31 mouse cellular contexts compared by ENCODE assay signal in genomic region chr12:100594700-100595099, GRCm38 (mm10).
A peak's percentile ranks its signal among the peaks of the same experiment; 100 is the strongest.
DNase-seq lines count a peak whose midpoint lies in the region; ATAC-seq and TF ChIP-seq lines count a peak whose summit lies in the region.
"Had no signal": no experiment of that assay in that cellular context is flagged by ENCODE, and none has a peak within 500 bp of the region (broad histone marks: within the 10 kb centered on the region; RNA-seq: fewer than 3 reads in every experiment).

No protein-coding gene starts in this region.

- WGBS in liver, embryonic 11.5 days: 40% methylated on average over 3 of the region's 3 CpGs
- WGBS in liver, embryonic 13.5 days (ENCODE audit: insufficient replicate concordance): 17% methylated on average over 3 of the region's 3 CpGs
- WGBS in liver, embryonic 16.5 days (ENCODE audit: insufficient replicate concordance): 20% methylated on average over 3 of the region's 3 CpGs
- 58% methylated on average over 3 of the region's 3 CpGs for WGBS in stomach, postnatal 0 days

- H3K36me3 ChIP-seq in liver, embryonic 11.5 days (ENCODE audit: control insufficient read depth, insufficient read depth, low read length): no peaks in the 10 kb centered on the region
- no peaks in the 10 kb centered on the region for H3K36me3 ChIP-seq in liver, embryonic 13.5 days
- no peaks in the 10 kb centered on the region for H3K36me3 ChIP-seq in liver, embryonic 16.5 days (ENCODE audit: control insufficient read depth, insufficient read depth)
- no peaks in the 10 kb centered on the region for H3K36me3 ChIP-seq in stomach, postnatal 0 days (ENCODE audit: control insufficient read depth, insufficient read depth, low read length)
- H3K36me3 ChIP-seq: embryonic facial prominence, embryonic 10.5 days; embryonic facial prominence, embryonic 13.5 days; forebrain, embryonic 12.5 days; heart, embryonic 12.5 days; heart, embryonic 15.5 days; hindbrain, embryonic 10.5 days; hindbrain, embryonic 13.5 days had no signal

- no peak for DNase-seq in liver, embryonic 11.5 days (ENCODE audit: low spot score)
- DNase-seq in liver: no peak
- DNase-seq in liver, embryonic 13.5 days: peak; percentile 18
- no peak for DNase-seq in stomach, postnatal 0 days (ENCODE audit: low spot score)
- no peak for DNase-seq in lung, postnatal 14 days
- DNase-seq in lung, postnatal 25 days (ENCODE audit: low spot score): no peak
- DNase-seq: adrenal gland, postnatal 10 days; adrenal gland, postnatal 36 days; cerebellum, adult 11-12 months; cerebellum, adult 8-10 months; cerebellum, postnatal 10 days; cerebellum, postnatal 36 days; embryo, embryonic 11 days; gastrocnemius, adult 2 months; gastrocnemius, postnatal 14 days; heart, adult 11 months; heart, postnatal 10 days; heart, postnatal 36 days had no signal

- TF ChIP-seq CTCF in stomach, postnatal 0 days (IDR thresholded peaks at IDR 0.05; ENCODE audit: low read depth): no peak

- no peak overlapping the region for H3K4me3 ChIP-seq in liver, embryonic 11.5 days (ENCODE audit: low read depth, low read length)
- no peak overlapping the region for H3K4me3 ChIP-seq in liver, embryonic 13.5 days (replicated peaks)
- H3K4me3 ChIP-seq in liver, embryonic 16.5 days (ENCODE audit: low read depth, low read length): no peak overlapping the region
- no peak overlapping the region for H3K4me3 ChIP-seq in stomach, postnatal 0 days (ENCODE audit: low read depth, low read length)
- H3K4me3 ChIP-seq: embryonic facial prominence, embryonic 10.5 days; embryonic facial prominence, embryonic 13.5 days; erythroblast, embryonic 14.5 days; forebrain, embryonic 12.5 days; gastrocnemius, adult 2 months; heart, embryonic 12.5 days; heart, embryonic 15.5 days; hindbrain, embryonic 10.5 days; hindbrain, embryonic 13.5 days had no signal

- no peaks in the 10 kb centered on the region for H3K27me3 ChIP-seq in liver, embryonic 11.5 days (replicated peaks; ENCODE audit: control insufficient read depth, insufficient read depth, low read length)
- no peaks in the 10 kb centered on the region for H3K27me3 ChIP-seq in liver, embryonic 13.5 days
- H3K27me3 ChIP-seq in liver, embryonic 16.5 days (ENCODE audit: control insufficient read depth, insufficient read depth, low read depth, low read length): no peaks in the 10 kb centered on the region
- H3K27me3 ChIP-seq in stomach, postnatal 0 days (ENCODE audit: control insufficient read depth, insufficient read depth, low read length): no peaks in the 10 kb centered on the region
- H3K27me3 ChIP-seq: embryonic facial prominence, embryonic 13.5 days; forebrain, embryonic 12.5 days; heart, embryonic 12.5 days; heart, embryonic 15.5 days; hindbrain, embryonic 13.5 days; Patski had no signal

- H3K4me2 ChIP-seq in liver, embryonic 11.5 days: no peak overlapping the region
- H3K4me2 ChIP-seq in liver, embryonic 13.5 days: no peak overlapping the region
- H3K4me2 ChIP-seq in liver, embryonic 16.5 days (ENCODE audit: low read depth, low read length): no peak overlapping the region
- no peak overlapping the region for H3K4me2 ChIP-seq in stomach, postnatal 0 days (replicated peaks; ENCODE audit: low read depth)
- H3K4me2 ChIP-seq: embryonic facial prominence, embryonic 13.5 days; forebrain, embryonic 12.5 days; heart, embryonic 12.5 days; heart, embryonic 15.5 days; hindbrain, embryonic 13.5 days had no signal

- no peak overlapping the region for H3K27ac ChIP-seq in liver, embryonic 11.5 days (ENCODE audit: low read depth, low read length)
- H3K27ac ChIP-seq in liver, embryonic 13.5 days: no peak overlapping the region
- no peak overlapping the region for H3K27ac ChIP-seq in liver, embryonic 16.5 days (ENCODE audit: low read length)
- H3K27ac ChIP-seq in stomach, postnatal 0 days (replicated peaks): no peak overlapping the region
- H3K27ac ChIP-seq: embryonic facial prominence, embryonic 10.5 days; embryonic facial prominence, embryonic 13.5 days; forebrain, embryonic 12.5 days; gastrocnemius, adult 2 months; heart, embryonic 15.5 days; hindbrain, embryonic 10.5 days; hindbrain, embryonic 13.5 days had no signal

- peak; percentile 82 for ATAC-seq in liver, embryonic 11.5 days (replicated peaks; ENCODE audit: low FRiP score)
- ATAC-seq in liver, embryonic 13.5 days (ENCODE audit: low read depth): peak; percentile 80
- ATAC-seq in liver, embryonic 16.5 days (ENCODE audit: low read depth): peak; percentile 76
- ATAC-seq in megakaryocyte-erythroid progenitor cell, adult 5-6 weeks (replicated peaks; ENCODE audit: low FRiP score, low TSS enrichment, poor library complexity, severe bottlenecking): peak; percentile 97
- no peak for ATAC-seq in stomach, postnatal 0 days (ENCODE audit: low FRiP score, low TSS enrichment)
- ATAC-seq: forebrain, embryonic 16.5 days; hindbrain, embryonic 16.5 days; Patski had no signal

- H3K4me1 ChIP-seq in liver, embryonic 11.5 days (replicated peaks; ENCODE audit: control insufficient read depth, insufficient read depth, low read length): no peaks in the 10 kb centered on the region
- 0 out of 2 replicates have a peak, but pooled peaks cover 4% of the 10 kb centered on the region for H3K4me1 ChIP-seq in liver, embryonic 13.5 days (replicated peaks)
- H3K4me1 ChIP-seq in liver, embryonic 16.5 days (ENCODE audit: control insufficient read depth, low read depth, low read length): no peaks in the 10 kb centered on the region
- no peaks in the 10 kb centered on the region for H3K4me1 ChIP-seq in stomach, postnatal 0 days (replicated peaks; ENCODE audit: control insufficient read depth, insufficient read depth)
- H3K4me1 ChIP-seq: embryonic facial prominence, embryonic 10.5 days; embryonic facial prominence, embryonic 13.5 days; forebrain, embryonic 12.5 days; heart, embryonic 12.5 days; heart, embryonic 15.5 days; hindbrain, embryonic 10.5 days; hindbrain, embryonic 13.5 days had no signal

- TF ChIP-seq EP300 in stomach, postnatal 0 days (optimal IDR thresholded peaks at IDR 0.05): no peak

- H3K9ac ChIP-seq in liver, embryonic 11.5 days (ENCODE audit: low read depth, low read length): no peak overlapping the region
- no peak overlapping the region for H3K9ac ChIP-seq in liver, embryonic 13.5 days
- no peak overlapping the region for H3K9ac ChIP-seq in liver, embryonic 16.5 days (ENCODE audit: low read depth, low read length)
- no peak overlapping the region for H3K9ac ChIP-seq in stomach, postnatal 0 days (ENCODE audit: low read length)
- H3K9ac ChIP-seq: embryonic facial prominence, embryonic 13.5 days; forebrain, embryonic 12.5 days; heart, embryonic 12.5 days; heart, embryonic 15.5 days; hindbrain, embryonic 13.5 days had no signal

- no peaks in the 10 kb centered on the region for H3K9me3 ChIP-seq in liver, embryonic 11.5 days (ENCODE audit: control insufficient read depth, low read length)
- no peaks in the 10 kb centered on the region for H3K9me3 ChIP-seq in liver, embryonic 13.5 days (replicated peaks)
- no peaks in the 10 kb centered on the region for H3K9me3 ChIP-seq in liver, embryonic 16.5 days (replicated peaks; ENCODE audit: control insufficient read depth, low read length)
- no peaks in the 10 kb centered on the region for H3K9me3 ChIP-seq in stomach, postnatal 0 days (ENCODE audit: control insufficient read depth, low read length)
- H3K9me3 ChIP-seq: embryonic facial prominence, embryonic 10.5 days; embryonic facial prominence, embryonic 13.5 days; forebrain, embryonic 12.5 days; heart, embryonic 12.5 days; heart, embryonic 15.5 days; hindbrain, embryonic 10.5 days; hindbrain, embryonic 13.5 days had no signal
